Comparison of ENCODE assay signal across 8 mouse cellular contexts in the genomic region with DNA sequence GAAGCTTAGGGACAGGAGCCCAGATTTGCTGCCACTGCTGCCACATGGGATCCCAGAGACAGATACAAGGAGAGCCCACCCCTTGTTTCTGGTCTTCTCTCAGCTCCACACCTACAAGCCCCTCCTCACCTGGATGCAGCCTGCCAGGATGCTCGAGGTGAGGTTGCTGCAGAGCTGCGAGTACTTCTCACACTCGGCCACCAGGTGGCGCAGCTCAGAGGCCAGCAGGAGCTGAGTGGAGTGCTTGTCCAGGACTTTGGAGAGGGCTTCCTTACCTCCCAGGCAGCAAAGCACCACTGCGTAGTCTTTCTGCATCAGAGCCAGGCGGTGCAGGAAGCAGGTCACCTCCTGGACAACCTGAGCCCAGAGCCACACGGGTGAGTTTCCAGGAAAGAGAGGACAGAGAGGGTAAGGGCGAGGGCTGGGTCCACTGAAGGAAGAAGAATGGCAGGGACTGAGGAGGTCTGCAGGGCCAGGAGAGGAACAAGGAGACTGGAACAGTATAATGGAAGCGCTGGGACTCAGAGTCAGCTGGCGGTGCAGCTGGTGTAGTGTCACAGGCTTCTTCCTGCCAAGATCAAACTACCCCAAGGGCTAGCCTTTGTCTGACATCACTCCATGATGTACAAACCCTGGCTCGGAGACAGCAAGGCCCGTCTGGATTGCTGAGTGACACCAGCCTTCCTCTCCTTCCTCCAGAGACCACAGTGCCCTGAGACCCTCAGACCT. TPM values are rescaled to one million over a fixed set of nuclear protein-coding genes. Genes with fewer than 3 reads are reported as not detected.
A peak's percentile ranks its signal among the peaks of the same experiment; 100 is the strongest.
DNase-seq lines count a peak whose midpoint lies in the region; ATAC-seq lines count a peak whose summit lies in the region.

No protein-coding gene starts in this region.

- no peaks in the 10 kb centered on the region for H3K36me3 ChIP-seq in forebrain, embryonic 10.5 days (replicated peaks)
- peaks cover 8% of the 10 kb centered on the region; the same call in 1 of the 2 replicates for H3K36me3 ChIP-seq in forebrain, embryonic 12.5 days (replicated peaks)
- no peaks in the 10 kb centered on the region for H3K36me3 ChIP-seq in intestine, embryonic 16.5 days (ENCODE audit: control insufficient read depth, insufficient read depth, low read length)
- H3K36me3 ChIP-seq in limb, embryonic 13.5 days = peaks cover 35% of the 10 kb centered on the region
- H3K36me3 ChIP-seq in midbrain, embryonic 16.5 days (ENCODE audit: control insufficient read depth, insufficient read depth, low read length) = peaks cover 26% of the 10 kb centered on the region
- no peaks in the 10 kb centered on the region for H3K36me3 ChIP-seq in splenic B cell, adult 2 months (ENCODE audit: control insufficient read depth, insufficient read depth, low read length, poor library complexity, severe bottlenecking)

- peaks cover 31% of the 10 kb centered on the region for H3K27me3 ChIP-seq in forebrain, embryonic 10.5 days (ENCODE audit: poor library complexity, severe bottlenecking)
- H3K27me3 ChIP-seq in forebrain, embryonic 12.5 days = peaks cover 31% of the 10 kb centered on the region
- peaks cover 8% of the 10 kb centered on the region; the same call in 1 of the 2 replicates for H3K27me3 ChIP-seq in intestine, embryonic 16.5 days (replicated peaks; ENCODE audit: control insufficient read depth, insufficient read depth, low read length)
- H3K27me3 ChIP-seq in limb, embryonic 13.5 days = peaks cover 31% of the 10 kb centered on the region
- H3K27me3 ChIP-seq in midbrain, embryonic 16.5 days (ENCODE audit: control insufficient read depth, insufficient read depth, low read depth, low read length) = 0 out of 2 replicates have a peak, but pooled peaks cover 4% of the 10 kb centered on the region
- no peaks in the 10 kb centered on the region for H3K27me3 ChIP-seq in splenic B cell, adult 2 months (ENCODE audit: control insufficient read depth, insufficient read depth, low read length, poor library complexity, severe bottlenecking)

- WGBS in forebrain, embryonic 10.5 days = 37% methylated on average over 12 of the region's 12 CpGs
- 39% methylated on average over 12 of the region's 12 CpGs for WGBS in forebrain, embryonic 12.5 days
- WGBS in intestine, embryonic 16.5 days = 42% methylated on average over 12 of the region's 12 CpGs
- 39% methylated on average over 12 of the region's 12 CpGs for WGBS in limb, embryonic 13.5 days
- WGBS in midbrain, embryonic 16.5 days = 40% methylated on average over 12 of the region's 12 CpGs

- ATAC-seq in forebrain, embryonic 12.5 days (ENCODE audit: low FRiP score) = no peak
- peak; percentile 58 for ATAC-seq in intestine, embryonic 16.5 days
- peak; percentile 24; the same call in 1 of the 2 replicates for ATAC-seq in limb, embryonic 13.5 days (ENCODE audit: low FRiP score, low read depth)
- ATAC-seq in midbrain, embryonic 16.5 days = peak; percentile 53

- H3K9me3 ChIP-seq in forebrain, embryonic 10.5 days = no peaks in the 10 kb centered on the region
- H3K9me3 ChIP-seq in forebrain, embryonic 12.5 days = no peaks in the 10 kb centered on the region
- H3K9me3 ChIP-seq in intestine, embryonic 16.5 days (ENCODE audit: control insufficient read depth, low read length) = no peaks in the 10 kb centered on the region
- H3K9me3 ChIP-seq in limb, embryonic 13.5 days = no peaks in the 10 kb centered on the region
- no peaks in the 10 kb centered on the region for H3K9me3 ChIP-seq in midbrain, embryonic 16.5 days (replicated peaks; ENCODE audit: control insufficient read depth, low read length, poor library complexity, severe bottlenecking)

- peaks cover 25% of the 10 kb centered on the region for H3K4me1 ChIP-seq in forebrain, embryonic 10.5 days
- H3K4me1 ChIP-seq in forebrain, embryonic 12.5 days = no peaks in the 10 kb centered on the region
- H3K4me1 ChIP-seq in intestine, embryonic 16.5 days (ENCODE audit: control insufficient read depth, insufficient read depth, low read length) = no peaks in the 10 kb centered on the region
- H3K4me1 ChIP-seq in limb, embryonic 13.5 days = peaks cover 6% of the 10 kb centered on the region; the same call in 1 of the 2 replicates
- H3K4me1 ChIP-seq in midbrain, embryonic 16.5 days (ENCODE audit: control insufficient read depth, insufficient read depth, low read length) = no peaks in the 10 kb centered on the region

- H3K4me3 ChIP-seq in forebrain, embryonic 10.5 days = no peak overlapping the region; the same call in 1 of the 2 replicates
- H3K4me3 ChIP-seq in forebrain, embryonic 12.5 days (replicated peaks) = no peak overlapping the region
- H3K4me3 ChIP-seq in intestine, embryonic 16.5 days (ENCODE audit: low read length) = no peak overlapping the region
- no peak overlapping the region for H3K4me3 ChIP-seq in limb, embryonic 13.5 days
- no peak overlapping the region for H3K4me3 ChIP-seq in midbrain, embryonic 16.5 days (ENCODE audit: low read depth, low read length)

- H3K4me2 ChIP-seq in forebrain, embryonic 12.5 days = no peak overlapping the region
- H3K4me2 ChIP-seq in intestine, embryonic 16.5 days (ENCODE audit: low read depth, low read length) = no peak overlapping the region
- H3K4me2 ChIP-seq in limb, embryonic 13.5 days (replicated peaks) = no peak overlapping the region
- no peak overlapping the region for H3K4me2 ChIP-seq in midbrain, embryonic 16.5 days (ENCODE audit: low read length)

- DNase-seq in forebrain, embryonic 10.5 days (ENCODE audit: extremely low spot score, low spot score) = peak; percentile 80
- DNase-seq in cerebellum, adult 9-10 months = peak; percentile 78
- DNase-seq in gastrocnemius, adult 18-20 months (ENCODE audit: low spot score) = peak; percentile 66
- peak; percentile 74 for DNase-seq in splenic B cell, adult 2 months (ENCODE audit: low read depth, low spot score)

- no peak overlapping the region for H3K9ac ChIP-seq in forebrain, embryonic 12.5 days
- no peak overlapping the region for H3K9ac ChIP-seq in intestine, embryonic 16.5 days (ENCODE audit: low read depth, low read length)
- no peak overlapping the region for H3K9ac ChIP-seq in limb, embryonic 13.5 days
- H3K9ac ChIP-seq in midbrain, embryonic 16.5 days (ENCODE audit: low read depth, low read length) = no peak overlapping the region

- no peak overlapping the region for H3K27ac ChIP-seq in forebrain, embryonic 10.5 days
- no peak overlapping the region for H3K27ac ChIP-seq in forebrain, embryonic 12.5 days
- no peak overlapping the region for H3K27ac ChIP-seq in intestine, embryonic 16.5 days (ENCODE audit: low read length)
- no peak overlapping the region for H3K27ac ChIP-seq in limb, embryonic 13.5 days
- H3K27ac ChIP-seq in midbrain, embryonic 16.5 days (ENCODE audit: low read length) = no peak overlapping the region

RNA-seq across cellular contexts. Expression of gene Cul9, which starts 20.4 kb away (rescaled TPM):
- 3.5 and 3.7 TPM in 2 replicates for polyA plus RNA-seq in forebrain, embryonic 10.5 days (2016; fragmentation: Nextera tagmentation; extraction: Ambion mirVana)
- 9.8 and 11.3 TPM in 2 replicates for polyA plus RNA-seq in forebrain, embryonic 12.5 days (2016; fragmentation: Nextera tagmentation; extraction: Ambion mirVana)
- 10 to 100 TPM; 13.6 to 14.4 TPM for total RNA-seq in gastrocnemius, adult 18-20 months (2021)
- polyA plus RNA-seq in intestine, embryonic 16.5 days (2015; fragmentation: Nextera tagmentation; extraction: Ambion mirVana) = 2.8 and 3.0 TPM in 2 replicates
- polyA plus RNA-seq in limb, embryonic 13.5 days (2015; fragmentation: Nextera tagmentation; extraction: Ambion mirVana) = 11.3 and 12.4 TPM in 2 replicates
- polyA plus RNA-seq in midbrain, embryonic 16.5 days (2015; fragmentation: Nextera tagmentation; extraction: Ambion mirVana) = 26.8 and 28.0 TPM in 2 replicates

RNA-seq across cellular contexts. Expression of gene Dnph1, which starts 29.2 kb away (rescaled TPM):
- polyA plus RNA-seq in forebrain, embryonic 10.5 days (2016; fragmentation: Nextera tagmentation; extraction: Ambion mirVana) = 107 TPM in 2 replicates
- polyA plus RNA-seq in forebrain, embryonic 12.5 days (2016; fragmentation: Nextera tagmentation; extraction: Ambion mirVana) = 68.3 and 71.7 TPM in 2 replicates
- total RNA-seq in gastrocnemius, adult 18-20 months (2021) = 1 to 10 TPM; 5.0 to 6.4 TPM
- polyA plus RNA-seq in intestine, embryonic 16.5 days (2015; fragmentation: Nextera tagmentation; extraction: Ambion mirVana) = 40.4 and 45.1 TPM in 2 replicates
- 40.4 and 41.7 TPM in 2 replicates for polyA plus RNA-seq in limb, embryonic 13.5 days (2015; fragmentation: Nextera tagmentation; extraction: Ambion mirVana)
- 11.1 and 11.5 TPM in 2 replicates for polyA plus RNA-seq in midbrain, embryonic 16.5 days (2015; fragmentation: Nextera tagmentation; extraction: Ambion mirVana)

RNA-seq across cellular contexts. Expression of gene Srf, which starts 30.2 kb away (rescaled TPM):
- polyA plus RNA-seq in forebrain, embryonic 10.5 days (2016; fragmentation: Nextera tagmentation; extraction: Ambion mirVana) = 5.4 and 5.5 TPM in 2 replicates
- 5.0 TPM in 2 replicates for polyA plus RNA-seq in forebrain, embryonic 12.5 days (2016; fragmentation: Nextera tagmentation; extraction: Ambion mirVana)
- 10 to 100 TPM; 80.0 to 87.2 TPM for total RNA-seq in gastrocnemius, adult 18-20 months (2021)
- 4.9 and 5.9 TPM in 2 replicates for polyA plus RNA-seq in intestine, embryonic 16.5 days (2015; fragmentation: Nextera tagmentation; extraction: Ambion mirVana)
- polyA plus RNA-seq in limb, embryonic 13.5 days (2015; fragmentation: Nextera tagmentation; extraction: Ambion mirVana) = 5.8 and 7.3 TPM in 2 replicates
- polyA plus RNA-seq in midbrain, embryonic 16.5 days (2015; fragmentation: Nextera tagmentation; extraction: Ambion mirVana) = 3.0 and 3.2 TPM in 2 replicates

RNA-seq across cellular contexts. Expression of gene Ttbk1, which starts 38.3 kb away (rescaled TPM):
- 0.71 and 1.1 TPM in 2 replicates for polyA plus RNA-seq in forebrain, embryonic 10.5 days (2016; fragmentation: Nextera tagmentation; extraction: Ambion mirVana)
- polyA plus RNA-seq in forebrain, embryonic 12.5 days (2016; fragmentation: Nextera tagmentation; extraction: Ambion mirVana) = 4.0 and 5.0 TPM in 2 replicates
- total RNA-seq in gastrocnemius, adult 18-20 months (2021) = under 1 TPM; 0.05 to 0.23 TPM
- polyA plus RNA-seq in intestine, embryonic 16.5 days (2015; fragmentation: Nextera tagmentation; extraction: Ambion mirVana) = 0.15 and 0.16 TPM in 2 replicates
- 0.15 and 0.18 TPM in 2 replicates for polyA plus RNA-seq in limb, embryonic 13.5 days (2015; fragmentation: Nextera tagmentation; extraction: Ambion mirVana)
- 4.7 and 5.5 TPM in 2 replicates for polyA plus RNA-seq in midbrain, embryonic 16.5 days (2015; fragmentation: Nextera tagmentation; extraction: Ambion mirVana)
